Mouse (Mus musculus) adipose tissue, adult 10 weeks (tissue): ENCODE measurements around the gene Slc35f3. TPM values are rescaled to one million over a fixed set of nuclear protein-coding genes. Genes with fewer than 3 reads are reported as not detected.

Experiments
- polyA plus RNA-seq: library from polyadenylated mRNA; stranded (reverse); fragments of 350-450 nt; fragmentation: Illumina TruSeq; extraction: RNeasy Lipid Tissue Mini Kit (QIAGEN cat#74804); gene quantifications from one replicate; pipeline ENCODE4 v1.2.3, GENCODE M21; 2014; ENCODE audit warnings: low read depth, low replicate concordance

The Slc35f3 gene
- 1.9 TPM for polyA plus RNA-seq

DNA sequence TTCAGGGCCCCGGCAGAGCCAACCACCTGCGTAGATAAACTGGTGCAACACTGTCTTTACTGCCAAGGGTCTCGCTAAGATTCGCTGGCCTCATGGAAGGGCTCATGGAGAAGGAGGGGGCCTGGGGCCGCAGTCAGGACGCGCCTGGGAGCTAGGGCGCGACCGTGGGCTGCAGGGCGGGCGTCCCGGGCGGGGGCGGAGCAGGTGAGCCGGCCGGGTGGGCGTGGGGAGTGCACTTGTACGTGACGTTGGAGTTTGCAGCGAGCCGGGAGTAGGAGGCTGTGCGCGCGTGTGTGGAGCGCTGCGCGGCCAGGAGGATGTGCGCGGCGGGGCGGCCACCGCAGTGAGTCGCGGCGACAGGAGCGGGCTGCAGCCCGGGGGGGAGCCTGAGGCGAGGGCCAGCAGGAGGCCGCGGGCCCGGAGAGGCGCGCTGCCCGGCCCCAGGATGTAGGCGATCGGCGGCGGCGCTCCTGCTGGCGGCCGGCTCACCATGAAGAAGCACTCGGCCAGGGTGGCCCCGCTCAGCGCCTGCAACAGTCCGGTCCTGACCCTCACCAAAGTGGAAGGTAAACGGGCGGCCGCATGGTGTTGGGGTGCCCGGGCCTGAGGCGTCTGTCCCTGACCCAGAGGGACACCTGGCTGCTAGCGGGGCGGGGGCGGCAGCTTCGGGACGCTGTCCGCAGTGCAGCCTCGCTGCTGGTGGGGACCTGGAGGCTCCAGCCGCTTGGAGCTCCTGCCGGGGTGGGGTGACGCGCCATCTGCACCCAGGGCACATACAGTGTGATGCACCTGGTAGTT is at the start of gene Slc35f3:
Gene Slc35f3, plus strand, starts transcription at position 263 of the 798 bp plus-strand sequence.

GRCm38 (mm10) chr8:126422174-126422919 is 124.0 kb downstream of the Slc35f3 start, which contains the start of gene Coa6:
Gene Coa6, plus strand, starts transcription at chr8:126422515.

Other genes starting within 250 kb of the Slc35f3 start
- gene Coa6, start 124.0 kb downstream of the Slc35f3 start, polyA plus RNA-seq = 26.3 TPM
- 3.1 TPM for gene Tarbp1, start 176.5 kb downstream of the Slc35f3 start, polyA plus RNA-seq